Mouse (Mus musculus): ENCODE results near the gene Rtn4r. TPM values are rescaled to one million over a fixed set of nuclear protein-coding genes. Genes with fewer than 3 reads are reported as not detected.

Gene Rtn4r
- polyA plus RNA-seq, 2 experiments: 7.6 to 17.3 TPM

DNA sequence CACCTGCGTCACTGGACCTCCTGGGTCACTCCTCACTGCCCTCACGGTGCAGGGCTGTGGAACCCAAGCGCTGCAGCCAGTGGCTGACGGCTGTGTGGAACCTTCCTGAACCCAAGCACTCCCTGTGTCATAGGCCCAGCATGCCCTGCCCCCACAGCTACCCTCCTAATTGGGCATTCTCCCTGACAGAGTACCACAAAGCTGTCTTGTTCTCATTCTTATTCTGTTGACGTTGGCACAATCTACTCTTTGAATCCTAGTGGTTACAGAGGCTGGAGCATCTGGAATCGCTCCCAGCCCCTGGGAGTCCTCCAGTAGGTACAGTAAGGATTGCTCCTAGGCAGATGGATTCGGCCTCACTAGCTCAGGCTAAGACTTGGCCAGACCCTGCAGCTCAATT, 33.1 kb downstream of the Rtn4r start:
- H3K4me2 ChIP-seq (replicated peaks; ENCODE audit: low read depth, low read length, severe bottlenecking): no peak overlapping the region
- H3K36me3 ChIP-seq (ENCODE audit: control insufficient read depth, insufficient read depth, low read length): no peaks in the 10 kb centered on the region
- H3K27me3 ChIP-seq (ENCODE audit: control insufficient read depth, insufficient read depth, low read length): no peaks in the 10 kb centered on the region
- 58% methylated on average over 7 of the region's 7 CpGs for WGBS
- H3K9me3 ChIP-seq (ENCODE audit: control insufficient read depth, low read length): no peaks in the 10 kb centered on the region
- no peak overlapping the region for H3K9ac ChIP-seq (ENCODE audit: low read depth, low read length, severe bottlenecking)
- ATAC-seq (ENCODE audit: low FRiP score, low read depth) (no peak), DNase-seq (ENCODE audit: low spot score) (peak; percentile 9)
- no peak overlapping the region for H3K27ac ChIP-seq (replicated peaks; ENCODE audit: low read depth, low read length)
- no peak overlapping the region for H3K4me3 ChIP-seq (replicated peaks; ENCODE audit: low read length)
- no peak for TF ChIP-seq POLR2A (IDR thresholded peaks at IDR 0.05; ENCODE audit: borderline replicate concordance, extremely low read depth, insufficient read depth, insufficient read length)
- H3K4me1 ChIP-seq (ENCODE audit: control insufficient read depth, insufficient read depth, low read length): peaks cover 27% of the 10 kb centered on the region

DNA sequence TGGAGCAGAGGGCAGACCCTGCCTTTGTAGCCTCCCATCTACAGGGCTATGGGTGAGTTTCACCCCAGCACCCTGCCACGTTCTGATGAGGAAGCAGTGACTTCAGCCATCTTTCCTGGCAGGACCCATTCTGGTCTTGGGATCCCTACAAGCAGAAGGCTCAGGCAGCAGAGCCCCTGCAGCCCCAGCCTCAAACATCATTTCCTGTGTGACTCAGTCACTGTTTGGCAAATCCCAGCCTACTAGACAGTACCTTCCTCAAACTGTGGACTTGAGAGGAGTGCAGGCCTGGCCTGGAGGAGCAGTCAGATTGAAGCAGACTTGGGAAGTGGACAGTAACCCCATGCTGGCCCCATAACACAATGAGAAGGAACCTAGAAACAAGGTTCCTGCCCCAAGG, 33.7 kb downstream of the Rtn4r start:
- Histone ChIP-seq H3K27ac (replicated peaks; ENCODE audit: low read depth, low read length) (no peak overlapping the region), H3K4me1 (ENCODE audit: control insufficient read depth, insufficient read depth, low read length) (peaks cover 27% of the 10 kb centered on the region)
- 60% methylated on average over 1 of the region's 1 CpGs for WGBS

DNA sequence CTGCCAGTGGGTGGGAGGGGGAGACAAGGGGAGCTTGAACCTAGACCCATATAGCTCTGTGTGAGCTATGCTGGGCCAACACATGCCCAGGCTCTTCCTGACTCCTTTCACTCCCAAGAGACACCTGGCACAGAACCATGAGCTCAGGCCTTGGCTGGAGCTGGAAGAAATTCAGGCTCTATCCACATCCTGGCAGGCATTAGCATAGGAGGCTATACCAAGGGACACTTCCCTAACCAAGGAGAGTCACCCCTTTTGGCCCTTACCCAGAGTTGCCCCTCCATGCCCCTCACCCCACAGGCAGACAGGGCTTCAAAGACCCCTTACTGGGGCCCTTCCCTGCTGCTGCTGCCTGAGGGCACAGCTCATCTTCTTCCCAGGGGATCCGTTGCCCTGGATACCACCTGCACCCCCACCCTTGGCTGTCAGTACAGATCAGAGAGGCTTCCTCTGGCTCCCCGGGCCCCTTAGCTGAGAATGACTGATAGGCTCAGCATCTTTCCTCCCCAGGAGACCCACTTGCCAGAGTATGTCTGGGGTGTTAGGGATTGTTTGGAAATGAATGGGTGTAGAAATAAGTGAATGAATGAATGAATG, 37.3 kb downstream of the Rtn4r start:
- Histone ChIP-seq H3K36me3 (ENCODE audit: control insufficient read depth, insufficient read depth, low read length) (no peaks in the 10 kb centered on the region), H3K4me2 (replicated peaks; ENCODE audit: low read depth, low read length, severe bottlenecking) (no peak overlapping the region), H3K27me3 (ENCODE audit: control insufficient read depth, insufficient read depth, low read length) (no peaks in the 10 kb centered on the region), H3K4me3 (replicated peaks; ENCODE audit: low read length) (no peak overlapping the region), H3K27ac (replicated peaks; ENCODE audit: low read depth, low read length) (no peak overlapping the region), H3K9me3 (ENCODE audit: control insufficient read depth, low read length) (no peaks in the 10 kb centered on the region), H3K9ac (ENCODE audit: low read depth, low read length, severe bottlenecking) (no peak overlapping the region), H3K4me1 (ENCODE audit: control insufficient read depth, insufficient read depth, low read length) (peaks cover 25% of the 10 kb centered on the region)
- 43% methylated on average over 2 of the region's 2 CpGs for WGBS
- DNase-seq (ENCODE audit: low spot score) (no peak), ATAC-seq (ENCODE audit: low FRiP score, low read depth) (no peak)
- TF ChIP-seq POLR2A (IDR thresholded peaks at IDR 0.05; ENCODE audit: borderline replicate concordance, extremely low read depth, insufficient read depth, insufficient read length): no peak

More for the DNA sequence above, 33.7 kb downstream of the Rtn4r start:
- H3K9ac ChIP-seq (ENCODE audit: low read depth, low read length, severe bottlenecking): no peak overlapping the region
- ATAC-seq (ENCODE audit: low FRiP score, low read depth): no peak
- no peaks in the 10 kb centered on the region for H3K36me3 ChIP-seq (ENCODE audit: control insufficient read depth, insufficient read depth, low read length)
- no peak overlapping the region for H3K4me3 ChIP-seq (replicated peaks; ENCODE audit: low read length)
- H3K9me3 ChIP-seq (ENCODE audit: control insufficient read depth, low read length): no peaks in the 10 kb centered on the region
- no peak overlapping the region for H3K4me2 ChIP-seq (replicated peaks; ENCODE audit: low read depth, low read length, severe bottlenecking)
- no peaks in the 10 kb centered on the region for H3K27me3 ChIP-seq (ENCODE audit: control insufficient read depth, insufficient read depth, low read length)
- no peak for DNase-seq (ENCODE audit: low spot score)
- no peak for TF ChIP-seq POLR2A (IDR thresholded peaks at IDR 0.05; ENCODE audit: borderline replicate concordance, extremely low read depth, insufficient read depth, insufficient read length)

DNA sequence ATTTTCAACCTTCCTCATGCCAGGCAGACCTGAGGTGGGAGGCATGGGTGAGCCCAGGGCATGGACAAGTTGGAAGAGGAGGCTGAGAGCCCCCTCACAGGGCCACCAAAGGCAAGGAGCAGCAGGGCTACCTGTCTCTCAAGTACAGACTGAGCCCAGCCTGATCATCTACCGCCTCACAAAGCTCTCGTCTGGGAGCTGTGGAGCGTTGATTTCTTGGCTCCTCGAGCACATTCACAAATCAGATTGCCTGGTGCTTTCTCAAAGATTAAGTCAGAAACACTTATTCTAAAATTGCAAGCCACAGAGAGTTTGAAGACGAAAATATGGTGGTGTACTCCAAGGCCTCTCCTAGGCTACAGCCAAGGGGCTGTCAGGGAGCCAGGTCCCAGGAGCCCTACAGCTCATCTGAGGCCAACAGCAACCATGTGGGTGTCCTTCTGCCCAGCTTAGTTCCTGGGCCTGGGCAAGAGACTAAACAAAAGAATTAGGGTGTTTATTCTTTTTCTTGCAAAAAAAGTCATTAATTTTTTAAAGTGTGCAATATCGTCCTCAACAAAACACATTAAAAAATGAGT, 39.3 kb downstream of the Rtn4r start:
- DNase-seq (ENCODE audit: low spot score) (no peak), ATAC-seq (ENCODE audit: low FRiP score, low read depth) (no peak)
- Histone ChIP-seq H3K4me2 (replicated peaks; ENCODE audit: low read depth, low read length, severe bottlenecking) (no peak overlapping the region), H3K4me3 (replicated peaks; ENCODE audit: low read length) (no peak overlapping the region), H3K27ac (replicated peaks; ENCODE audit: low read depth, low read length) (no peak overlapping the region), H3K36me3 (ENCODE audit: control insufficient read depth, insufficient read depth, low read length) (no peaks in the 10 kb centered on the region), H3K9ac (ENCODE audit: low read depth, low read length, severe bottlenecking) (no peak overlapping the region), H3K27me3 (ENCODE audit: control insufficient read depth, insufficient read depth, low read length) (no peaks in the 10 kb centered on the region), H3K4me1 (ENCODE audit: control insufficient read depth, insufficient read depth, low read length) (peaks cover 6% of the 10 kb centered on the region; the same call in 1 of the 2 replicates), H3K9me3 (ENCODE audit: control insufficient read depth, low read length) (no peaks in the 10 kb centered on the region)
- WGBS: 71% methylated on average over 6 of the region's 6 CpGs
- no peak for TF ChIP-seq POLR2A (IDR thresholded peaks at IDR 0.05; ENCODE audit: borderline replicate concordance, extremely low read depth, insufficient read depth, insufficient read length)

DNA sequence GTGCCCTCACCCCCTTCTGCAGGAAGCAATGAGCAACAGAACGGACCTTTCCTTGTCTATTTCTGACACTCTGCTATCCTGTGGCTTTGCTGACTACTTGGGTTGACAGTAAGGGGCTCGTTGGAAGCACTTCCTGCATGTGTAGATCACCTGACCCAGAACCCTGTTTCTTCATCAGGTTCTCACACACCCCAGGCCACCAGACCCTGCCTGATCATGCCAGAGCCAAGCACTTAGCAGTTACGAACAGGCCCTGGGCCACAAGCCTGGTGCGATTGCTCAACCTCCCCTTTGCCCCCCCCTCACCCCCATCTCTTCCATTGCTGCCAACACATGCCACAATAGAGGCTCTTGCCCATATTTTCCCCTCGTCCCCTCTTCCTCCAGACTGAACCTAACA, 41.7 kb downstream of the Rtn4r start:
- Histone ChIP-seq H3K36me3 (ENCODE audit: control insufficient read depth, insufficient read depth, low read length) (no peaks in the 10 kb centered on the region), H3K27ac (replicated peaks; ENCODE audit: low read depth, low read length) (no peak overlapping the region), H3K27me3 (ENCODE audit: control insufficient read depth, insufficient read depth, low read length) (no peaks in the 10 kb centered on the region), H3K4me1 (ENCODE audit: control insufficient read depth, insufficient read depth, low read length) (peaks cover 6% of the 10 kb centered on the region; the same call in 1 of the 2 replicates), H3K4me3 (replicated peaks; ENCODE audit: low read length) (no peak overlapping the region), H3K9me3 (ENCODE audit: control insufficient read depth, low read length) (no peaks in the 10 kb centered on the region), H3K4me2 (replicated peaks; ENCODE audit: low read depth, low read length, severe bottlenecking) (no peak overlapping the region), H3K9ac (ENCODE audit: low read depth, low read length, severe bottlenecking) (no peak overlapping the region)
- TF ChIP-seq POLR2A (IDR thresholded peaks at IDR 0.05; ENCODE audit: borderline replicate concordance, extremely low read depth, insufficient read depth, insufficient read length): no peak
- WGBS: 67% methylated on average over 5 of the region's 5 CpGs
- ATAC-seq (ENCODE audit: low FRiP score, low read depth) (no peak), DNase-seq (ENCODE audit: low spot score) (no peak)

Data from limb, embryonic 14.5 days (tissue).